Mouse (Mus musculus) kidney, postnatal 0 days (tissue): ENCODE results near the gene Pcyox1. TPM values are rescaled to one million over a fixed set of nuclear protein-coding genes. Genes with fewer than 3 reads are reported as not detected.

Experiments
- ATAC-seq: fragments of 200-750 bp; cut with Nextera tagmentation; replicated peaks from 2 replicates; pipeline ENCODE4 v1.8.0; 2017; ENCODE audit warnings: low read depth, moderate number of reproducible peaks, moderate TSS enrichment, moderate library complexity; ENCODE audit not compliant: low FRiP score
- DNase-seq: peaks from one replicate; pipeline ENCODE4 v3.0.0-alpha.2; 2016; ENCODE audit warnings: low spot score
- H3K27ac ChIP-seq: fragments of 300-500 bp; sonication (generic); 2 replicates; pipeline ENCODE4 v1.5.1; 2014; ENCODE audit warnings: mild to moderate bottlenecking
- H3K27me3 ChIP-seq: fragments of 300-500 bp; sonication (generic); 2 replicates; pipeline ENCODE4 v1.6.1; 2014; ENCODE audit warnings: low read length, mixed read lengths; ENCODE audit not compliant: insufficient read depth
- H3K36me3 ChIP-seq: fragments of 300-500 bp; sonication (generic); 2 replicates; pipeline ENCODE4 v1.6.1; 2014; ENCODE audit warnings: low read length, mixed read lengths; ENCODE audit not compliant: insufficient read depth
- H3K4me1 ChIP-seq: fragments of 300-500 bp; sonication (generic); replicated peaks from 2 replicates; pipeline ENCODE4 v1.6.1; 2014; ENCODE audit warnings: antibody characterized with exemption, low read length, mixed read lengths; ENCODE audit not compliant: insufficient read depth
- H3K4me2 ChIP-seq: fragments of 300-500 bp; sonication (generic); 2 replicates; pipeline ENCODE4 v1.6.1; 2014; ENCODE audit warnings: mild to moderate bottlenecking, low read length, moderate library complexity, mixed read lengths
- H3K4me3 ChIP-seq: fragments of 300-500 bp; sonication (generic); replicated peaks from 2 replicates; pipeline ENCODE4 v1.5.1; 2014; ENCODE audit warnings: low read depth, low read length
- H3K9ac ChIP-seq: fragments of 300-500 bp; sonication (generic); 2 replicates; pipeline ENCODE4 v1.6.1; 2014; ENCODE audit warnings: low read depth, low read length
- H3K9me3 ChIP-seq: fragments of 300-500 bp; sonication (generic); replicated peaks from 2 replicates; pipeline ENCODE4 v1.6.1; 2016; ENCODE audit warnings: low read length, inconsistent platforms, mixed read lengths
- CTCF ChIP-seq: IDR thresholded peaks from 2 replicates; pipeline ENCODE4 v1.5.1; 2016; ENCODE audit warnings: antibody characterized with exemption, low read depth, mild to moderate bottlenecking, moderate library complexity
- WGBS: fragments of 180-500 bp; shearing (Covaris S2); extraction: QIAGEN DNeasy Blood & Tissue Kit; methylation state at CpG from one replicate; pipeline ENCODE4 v1.1.7; 2014; 5-methylcytosine and 5-hydroxymethylcytosine counted together
- polyA plus RNA-seq: library from polyadenylated mRNA; unstranded; fragments of >200 nt; fragmentation: Nextera tagmentation; extraction: Ambion mirVana; gene quantifications from 2 replicates; pipeline ENCODE4 v1.2.1, GENCODE M21; 2015

The Pcyox1 gene
- polyA plus RNA-seq, 1 experiment from 2014 or later, result 110 TPM

- H3K9me3 ChIP-seq, result no peaks in the 10 kb centered on the region
- DNase-seq (peak; percentile 98), ATAC-seq (peak; percentile 95)
- TF ChIP-seq CTCF, result no peak
- H3K4me3 ChIP-seq, result peak overlapping the region; percentile 72
- WGBS, result under 1% methylated on average over 50 of the region's 50 CpGs
- 0 out of 2 replicates have a peak, but pooled peaks cover 4% of the 10 kb centered on the region for H3K36me3 ChIP-seq
- H3K9ac ChIP-seq, result peak overlapping the region; percentile 93
- H3K4me1 ChIP-seq, result peaks cover 19% of the 10 kb centered on the region
- H3K27me3 ChIP-seq, result no peaks in the 10 kb centered on the region
- peak overlapping the region; percentile 72 for H3K4me2 ChIP-seq
- H3K27ac ChIP-seq, result peak overlapping the region; percentile 87
These were observed 25.5 kb downstream of the Pcyox1 start for GRCm38 (mm10) chr6:86371340-86371911.

DNA sequence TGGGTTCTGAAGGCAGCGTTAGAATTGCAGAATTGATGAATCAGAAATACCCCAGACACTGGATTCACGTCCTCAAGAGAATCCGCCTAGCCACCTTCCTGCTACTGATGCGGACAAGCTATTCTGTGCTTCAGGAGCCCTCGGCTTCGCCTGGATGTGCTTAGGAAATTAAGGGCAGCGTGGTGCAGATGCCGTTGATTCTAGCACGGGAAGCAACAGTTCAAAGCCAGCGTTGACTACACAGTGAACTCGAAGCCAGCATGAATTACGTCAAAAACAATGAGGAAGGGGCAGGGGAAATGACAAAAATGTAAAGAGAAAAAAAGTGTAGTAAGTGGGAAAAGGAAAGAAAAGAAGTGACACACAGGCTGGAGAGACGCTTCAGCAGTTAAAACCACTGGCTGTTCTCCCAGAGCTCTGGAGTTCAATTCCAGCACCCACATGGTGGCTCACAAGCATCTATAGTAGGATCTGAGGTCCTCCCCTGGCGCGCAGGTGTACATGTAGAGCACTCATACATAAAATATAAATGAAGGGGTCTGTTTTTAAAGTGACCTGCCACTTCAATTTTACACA is 26.1 kb downstream of the Pcyox1 start, which contains the start of gene Snrpg:
Gene Snrpg, plus strand, starts transcription at position 541 of the 576 bp plus-strand sequence.
- Histone ChIP-seq H3K27me3 (no peaks in the 10 kb centered on the region), H3K9ac (peak within 1 kb of the TSS; percentile 93), H3K27ac (peak within 1 kb of the TSS; percentile 87), H3K36me3 (0 out of 2 replicates have a peak, but pooled peaks cover 3% of the 10 kb centered on the region), H3K9me3 (no peaks in the 10 kb centered on the region), H3K4me3 (peak within 1 kb of the TSS; percentile 72), H3K4me2 (peak within 1 kb of the TSS; percentile 72), H3K4me1 (peaks cover 19% of the 10 kb centered on the region)
- WGBS, result 14% methylated on average over 15 of the region's 15 CpGs
- TF ChIP-seq CTCF, result no peak
- DNase-seq (no peak), ATAC-seq (peak; percentile 4; the same call in 1 of the 2 replicates)

DNA sequence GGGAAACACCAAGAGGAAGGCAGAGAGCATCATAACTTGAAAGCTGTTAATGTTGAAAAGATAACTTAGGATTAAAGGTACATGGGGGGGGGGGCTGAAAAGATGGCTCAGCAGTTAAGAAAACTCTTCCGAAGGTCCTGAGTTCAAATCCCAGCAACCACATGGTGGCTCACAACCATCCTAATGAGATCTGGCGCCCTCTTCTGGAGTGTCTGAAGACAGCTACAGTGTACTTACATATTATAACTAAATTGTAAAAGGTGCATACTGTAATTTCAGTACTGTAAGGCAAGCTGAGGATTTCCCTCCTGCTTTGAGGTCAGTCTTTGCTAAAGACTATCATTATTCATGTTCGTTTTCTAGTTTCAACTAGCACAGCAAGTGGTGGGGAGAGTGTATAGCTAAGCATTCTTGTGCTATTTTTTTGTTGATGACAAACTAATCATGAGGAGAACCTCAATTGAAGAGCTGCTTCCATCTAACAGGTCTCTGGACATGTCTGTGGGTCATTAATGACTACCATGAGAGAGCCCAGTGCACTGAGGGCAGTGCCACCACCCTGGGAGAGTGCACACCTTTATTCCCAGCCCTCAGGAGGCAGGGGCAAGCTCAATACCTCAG is 26.8 kb downstream of the Pcyox1 start:
- peak overlapping the region; percentile 93; the same call in 1 of the 2 replicates for H3K9ac ChIP-seq
- no peaks in the 10 kb centered on the region for H3K27me3 ChIP-seq
- H3K27ac ChIP-seq, result peak overlapping the region; percentile 87; the same call in 1 of the 2 replicates
- DNase-seq, result no peak
- no peaks in the 10 kb centered on the region for H3K9me3 ChIP-seq
- peaks cover 19% of the 10 kb centered on the region for H3K4me1 ChIP-seq
- TF ChIP-seq CTCF, result peak; percentile 63
- H3K4me3 ChIP-seq, result no peak overlapping the region; the same call in 1 of the 2 replicates
- WGBS, result 68% methylated on average over 3 of the region's 3 CpGs
- H3K4me2 ChIP-seq, result peak overlapping the region; percentile 72; the same call in 1 of the 2 replicates
- no peak for ATAC-seq
- H3K36me3 ChIP-seq, result 0 out of 2 replicates have a peak, but pooled peaks cover 3% of the 10 kb centered on the region

DNA sequence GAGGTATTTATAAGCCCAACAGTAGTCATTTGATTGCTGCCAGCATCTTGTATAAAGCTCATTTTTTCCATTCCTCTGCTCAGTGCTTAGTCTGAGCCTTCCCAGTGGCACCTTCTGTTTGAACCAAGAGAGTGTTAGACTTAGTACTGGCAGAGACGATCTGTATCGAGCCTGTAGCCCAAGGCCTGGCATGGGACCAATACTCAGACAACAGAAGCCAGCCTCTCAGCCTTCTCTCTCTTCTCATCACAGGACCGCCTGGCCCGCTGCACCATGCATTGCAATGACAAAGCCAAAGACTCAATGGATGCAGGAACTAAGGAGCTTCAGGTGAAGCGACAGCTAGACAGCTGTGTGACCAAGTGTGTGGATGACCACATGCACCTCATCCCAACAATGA is 28.5 kb downstream of the Pcyox1 start:
- DNase-seq (no peak), ATAC-seq (no peak)
- H3K27ac ChIP-seq, result no peak overlapping the region
- no peak for TF ChIP-seq CTCF
- no peak overlapping the region for H3K4me2 ChIP-seq
- no peak overlapping the region for H3K4me3 ChIP-seq
- H3K9ac ChIP-seq, result no peak overlapping the region
- WGBS, result 96% methylated on average over 5 of the region's 5 CpGs
- H3K4me1 ChIP-seq, result peaks cover 19% of the 10 kb centered on the region
- no peaks in the 10 kb centered on the region for H3K27me3 ChIP-seq
- no peaks in the 10 kb centered on the region for H3K9me3 ChIP-seq
- H3K36me3 ChIP-seq, result 0 out of 2 replicates have a peak, but pooled peaks cover 3% of the 10 kb centered on the region

DNA sequence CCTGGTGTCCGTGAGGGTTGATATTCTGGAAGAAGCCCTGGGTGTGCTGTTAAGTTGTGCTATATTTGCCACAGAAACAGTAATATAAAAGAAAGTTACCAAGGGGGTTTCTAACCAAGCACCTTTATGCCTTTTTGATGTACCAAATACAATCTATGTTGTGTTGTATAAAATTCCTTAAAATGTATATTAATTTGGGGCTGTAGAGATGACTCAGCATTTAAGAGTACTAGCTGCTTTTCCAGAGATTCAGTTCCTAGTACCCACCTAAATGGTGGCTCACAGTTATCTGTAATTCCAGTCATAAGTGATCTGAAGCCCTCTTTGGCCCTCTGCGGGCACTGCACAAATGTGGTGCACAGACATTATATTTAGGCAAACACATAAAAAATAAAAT is 30.1 kb downstream of the Pcyox1 start:
- DNase-seq (no peak), ATAC-seq (no peak)
- no peaks in the 10 kb centered on the region for H3K9me3 ChIP-seq
- no peak overlapping the region for H3K4me3 ChIP-seq
- 68% methylated on average over 2 of the region's 2 CpGs for WGBS
- 0 out of 2 replicates have a peak, but pooled peaks cover 3% of the 10 kb centered on the region for H3K36me3 ChIP-seq
- H3K9ac ChIP-seq, result no peak overlapping the region
- H3K27ac ChIP-seq, result no peak overlapping the region
- H3K27me3 ChIP-seq, result no peaks in the 10 kb centered on the region
- H3K4me1 ChIP-seq, result peaks cover 8% of the 10 kb centered on the region; the same call in 1 of the 2 replicates
- TF ChIP-seq CTCF, result no peak
- H3K4me2 ChIP-seq, result peak overlapping the region; percentile 99

DNA sequence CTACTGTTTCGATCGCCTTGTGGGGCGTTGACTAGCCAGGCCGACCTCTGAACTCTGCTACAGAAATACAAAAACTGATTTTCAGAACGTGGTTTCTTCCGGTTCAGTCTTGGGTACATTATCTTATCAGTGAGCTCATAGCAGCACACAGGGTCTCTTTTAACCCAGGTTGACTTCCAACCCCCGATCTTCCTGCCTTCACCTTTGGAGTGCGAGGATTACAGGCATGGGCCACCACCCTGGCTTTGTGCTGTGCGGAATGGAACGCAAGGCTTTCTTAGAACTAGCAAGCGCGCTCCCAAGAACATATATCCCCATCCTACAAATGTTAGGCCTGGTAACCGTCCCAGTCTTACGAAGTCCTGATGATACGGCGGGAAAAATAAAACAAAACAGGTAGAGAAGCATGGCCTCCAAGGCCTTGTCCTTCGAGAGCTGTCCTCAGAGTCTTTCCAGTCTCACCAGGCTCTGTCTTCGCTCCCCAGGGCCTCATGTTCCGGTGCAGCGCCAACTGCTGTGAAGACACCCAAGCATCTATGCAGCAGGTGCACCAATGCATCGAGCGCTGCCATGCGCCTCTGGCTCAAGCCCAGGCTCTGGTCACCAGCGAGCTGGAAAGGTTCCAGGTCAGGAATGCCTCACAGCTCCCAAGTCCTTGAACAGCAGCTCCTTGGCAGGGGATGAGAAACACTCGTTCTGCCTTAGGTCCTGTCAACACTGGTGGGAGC is 30.7 kb downstream of the Pcyox1 start:
- peak; percentile 3; the same call in 1 of the 2 replicates for ATAC-seq
- 36% methylated on average over 25 of the region's 25 CpGs for WGBS
- no peaks in the 10 kb centered on the region for H3K27me3 ChIP-seq
- peak overlapping the region; percentile 62 for H3K9ac ChIP-seq
- H3K4me3 ChIP-seq, result peak overlapping the region; percentile 53
- 0 out of 2 replicates have a peak, but pooled peaks cover 3% of the 10 kb centered on the region for H3K36me3 ChIP-seq
- DNase-seq, result peak; percentile 27
- peak overlapping the region; percentile 99 for H3K4me2 ChIP-seq
- H3K27ac ChIP-seq, result peak overlapping the region; percentile 79
- no peak for TF ChIP-seq CTCF
- no peaks in the 10 kb centered on the region for H3K9me3 ChIP-seq
- peaks cover 8% of the 10 kb centered on the region; the same call in 1 of the 2 replicates for H3K4me1 ChIP-seq
